Mouse (Mus musculus): ENCODE data around the gene Phf21a.

DNA sequence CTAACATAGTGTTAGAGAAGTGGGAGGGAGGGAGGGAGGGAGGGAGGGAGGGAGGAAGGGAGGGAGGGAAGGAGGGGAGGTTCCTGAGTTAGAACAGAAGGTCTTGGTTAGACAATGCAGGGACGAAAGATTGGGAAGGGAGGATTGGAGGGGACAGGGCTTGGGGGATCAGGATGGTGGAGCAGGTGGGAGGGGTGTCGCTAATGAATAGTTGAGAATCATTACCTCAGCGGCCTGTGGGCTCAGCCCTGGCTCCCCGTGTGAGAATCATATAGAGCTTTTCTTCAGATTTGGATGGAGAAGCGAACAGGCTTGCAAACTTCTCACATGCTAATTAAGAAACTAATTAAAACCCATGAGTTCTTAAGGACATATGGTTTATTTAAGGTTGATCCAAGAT lies 23.3 kb upstream of the Phf21a start:
- no peak for TF ChIP-seq CTCF (IDR thresholded peaks at IDR 0.05; ENCODE audit: low read depth, low read length)
- no peak for TF ChIP-seq EP300 (IDR thresholded peaks at IDR 0.05; ENCODE audit: insufficient read depth, low read depth, low read length)
